Mouse (Mus musculus): ENCODE results near the gene Aldh4a1. TPM values are rescaled to one million over a fixed set of nuclear protein-coding genes. Genes with fewer than 3 reads are reported as not detected.

Aldh4a1 gene
- total RNA-seq, 4 experiments from 2014 or later, result 17.4 to 19.5 (median 19.0) TPM

GRCm38 (mm10) chr4:139669847-139670246 is 47.2 kb downstream of the Aldh4a1 start:
- DNase-seq (ENCODE audit: low spot score in 2 of 2), result peak in 1 of 2 experiments; percentile 7

DNA sequence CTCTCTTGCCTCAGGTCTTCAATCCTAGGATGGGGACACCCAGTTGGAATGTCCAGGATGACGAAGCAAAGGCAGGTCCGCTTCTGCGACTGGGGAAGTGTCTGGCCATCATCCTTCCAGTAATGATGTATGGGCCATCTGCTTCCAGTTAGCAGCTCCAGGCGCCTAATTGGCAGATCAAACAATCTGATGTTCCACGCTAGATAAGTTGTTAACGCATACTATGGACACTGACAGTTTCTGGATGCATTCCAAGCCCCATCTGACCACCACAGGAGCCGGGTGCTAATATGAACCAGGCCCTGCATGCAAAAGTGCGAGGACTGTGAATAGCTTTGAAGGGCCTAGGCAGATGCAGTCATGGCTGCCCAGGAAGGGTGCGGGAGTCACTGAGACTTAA is 53.0 kb downstream of the Aldh4a1 start:
- no peak for DNase-seq (ENCODE audit: low spot score in 2 of 2)

DNA sequence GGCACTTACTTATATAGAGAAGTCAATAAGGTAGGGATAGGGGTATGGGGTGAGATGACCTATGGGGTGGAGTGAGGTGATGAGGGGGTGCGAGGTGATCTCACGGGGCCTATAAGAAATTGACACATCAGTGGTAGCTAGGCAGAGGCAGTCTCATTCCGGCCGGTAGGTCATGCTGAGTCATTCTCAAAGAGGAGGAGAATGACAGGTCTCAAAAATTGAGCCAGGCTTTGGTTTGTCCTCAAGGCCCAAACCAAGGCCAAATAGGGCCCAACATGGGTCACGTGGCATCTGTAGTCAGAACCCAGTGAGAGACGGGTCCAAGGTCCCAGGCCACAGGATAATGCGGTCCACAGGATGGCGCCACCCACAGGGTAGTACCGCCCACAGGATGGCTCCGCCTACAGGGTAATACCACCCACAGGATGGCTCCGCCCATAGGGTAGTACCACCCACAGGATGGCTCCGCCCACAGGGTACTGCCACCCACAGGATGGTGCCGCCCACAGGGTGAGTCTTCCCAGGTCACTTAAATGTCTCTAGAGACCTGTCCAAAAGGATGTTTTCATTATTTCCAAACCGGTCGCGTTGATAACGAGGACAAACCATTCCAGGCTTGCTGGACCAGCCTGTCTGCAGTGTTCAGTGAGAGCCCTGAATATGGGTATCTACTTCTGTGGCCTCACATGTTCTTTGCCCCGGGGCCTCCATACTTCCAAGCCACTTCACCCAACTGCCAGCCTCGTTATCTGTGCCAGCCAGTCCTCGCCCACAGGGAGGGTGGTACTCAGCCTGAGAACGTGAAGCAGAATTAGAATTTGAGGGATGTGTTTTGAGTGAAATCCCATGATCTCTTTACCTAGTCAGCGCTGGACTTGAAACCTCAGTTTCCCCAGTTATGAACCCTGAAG is 61.3 kb downstream of the Aldh4a1 start:
- DNase-seq (ENCODE audit: low spot score in 2 of 2), result no peak

DNA sequence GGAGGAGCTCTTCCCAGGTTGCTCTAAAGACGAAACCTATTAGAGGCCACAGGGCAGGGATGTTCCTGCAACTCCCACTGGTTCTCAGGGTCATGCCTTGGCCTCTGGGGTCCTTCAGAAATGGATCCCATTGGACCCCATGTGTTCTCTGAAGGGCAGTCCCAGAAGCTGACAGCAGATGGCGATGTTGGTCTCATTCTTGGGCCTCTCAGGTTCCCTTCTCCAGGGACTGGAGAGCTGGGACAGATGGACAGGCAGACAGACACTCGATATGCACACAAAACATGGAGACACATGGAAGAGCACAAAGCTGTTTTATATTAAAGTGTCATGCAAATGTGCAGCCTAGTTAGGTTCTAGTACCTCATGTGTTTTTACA is 62.0 kb downstream of the Aldh4a1 start:
- peak in 1 of 2 experiments; percentile 64 for DNase-seq (ENCODE audit: low spot score in 2 of 2)

GRCm38 (mm10) chr4:139688058-139688457 is 65.4 kb downstream of the Aldh4a1 start:
- DNase-seq (ENCODE audit: low spot score in 2 of 2), result no peak

DNA sequence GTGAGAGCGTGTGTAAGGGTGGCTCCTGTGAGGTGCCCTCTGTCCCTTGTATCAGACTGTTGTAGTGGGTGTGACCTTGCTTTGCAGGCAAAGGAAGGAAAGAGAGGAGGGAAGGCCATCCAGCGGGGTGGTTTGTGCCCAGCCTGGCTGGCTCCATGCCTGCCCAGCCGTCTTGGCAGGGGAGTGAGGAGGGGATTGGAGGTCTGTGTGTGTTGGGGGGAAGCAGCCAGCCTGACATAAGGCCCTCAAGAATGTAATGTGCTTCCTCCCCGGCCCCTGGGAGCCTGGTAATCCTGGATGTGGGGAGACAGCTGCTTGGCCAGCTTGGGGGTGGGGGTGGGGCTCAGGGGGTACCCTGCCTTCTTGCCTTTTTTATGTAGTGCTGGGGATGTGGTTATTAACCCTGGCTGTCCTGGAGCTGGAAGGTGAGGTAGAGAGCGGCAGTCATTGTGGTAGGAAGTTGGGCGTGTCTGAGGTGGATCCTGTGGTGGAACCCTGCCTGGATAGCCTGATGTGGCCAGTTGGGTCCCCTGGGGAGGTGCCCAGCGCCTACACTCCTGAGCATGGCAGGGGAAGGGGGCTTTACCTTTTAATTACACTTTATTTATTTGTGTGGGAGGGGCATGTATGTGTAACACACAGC is 67.1 kb downstream of the Aldh4a1 start:
- DNase-seq (ENCODE audit: low spot score in 2 of 2), result no peak

- no peak for DNase-seq (ENCODE audit: low spot score in 2 of 2)
Measured at GRCm38 (mm10) chr4:139693315-139693714, 70.6 kb downstream of the Aldh4a1 start.

DNA sequence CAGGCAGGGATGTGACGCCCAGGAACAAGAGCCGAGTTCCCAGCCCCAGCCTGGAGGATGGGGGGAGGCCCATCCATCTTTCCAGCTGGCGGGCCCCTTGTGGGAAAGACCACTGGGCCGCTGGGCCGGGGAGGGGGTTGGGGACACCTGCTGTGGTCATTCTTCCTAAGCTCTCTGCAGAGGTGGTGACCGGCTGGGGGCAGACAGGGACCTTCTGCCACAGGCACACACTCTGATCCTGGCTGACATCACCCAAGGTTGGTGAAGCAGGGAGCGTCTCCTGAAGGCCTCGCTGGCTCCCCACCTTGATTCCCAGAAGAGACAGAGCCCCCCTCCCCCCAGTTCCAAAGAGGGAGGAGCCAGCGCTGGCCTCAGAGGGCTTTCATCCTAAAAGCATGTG is 75.1 kb downstream of the Aldh4a1 start:
- DNase-seq (ENCODE audit: low spot score in 2 of 2), result no peak

- no peak for DNase-seq (ENCODE audit: low spot score in 2 of 2)
Measured at GRCm38 (mm10) chr4:139698602-139699001, 75.9 kb downstream of the Aldh4a1 start.

Small RNAs within 50 kb of the gene (microRNA-seq; reads per million reads assigned to microRNA genes)
- gene Gm25571 (0 reads per million in 2 experiments), gene Mir7020 (1.8 to 2.5 reads per million in 2 experiments)

Other genes with a start within 250 kb of the Aldh4a1 start
- 10 to 100 TPM; 18.1 to 19.8 (median 18.5) TPM for gene Iffo2, start 92.3 kb upstream of the Aldh4a1 start, total RNA-seq (2022)
- not detected for gene Gm21969, start 19.7 kb upstream of the Aldh4a1 start, total RNA-seq (2022)
- not detected for gene Tas1r2, start 30.7 kb downstream of the Aldh4a1 start, total RNA-seq (2022)
- gene Pax7, start 210.7 kb downstream of the Aldh4a1 start, total RNA-seq (2022), result 1 to 10 TPM in 1 of 4 experiments, under 1 TPM in 1, not detected in 2; 0.20 to 1.0 TPM